Mouse (Mus musculus) testis, adult 2 months (tissue): ENCODE measurements around the gene Ppp1r12c.

Source experiments
- CTCF ChIP-seq: fragments of 200-500 bp; IDR thresholded peaks from 2 replicates; pipeline ENCODE4 v1.5.1; 2012; ENCODE audit warnings: low read depth, mild to moderate bottlenecking, inconsistent platforms, low read length, moderate library complexity; ENCODE audit not compliant: control insufficient read depth, insufficient read depth, insufficient replicate concordance
- POLR2A ChIP-seq: fragments of 200-500 bp; IDR thresholded peaks from 2 replicates; pipeline ENCODE4 v1.6.1; 2012; ENCODE audit warnings: low read depth, mild to moderate bottlenecking, inconsistent platforms, low read length, moderate library complexity; ENCODE audit not compliant: control insufficient read depth

DNA sequence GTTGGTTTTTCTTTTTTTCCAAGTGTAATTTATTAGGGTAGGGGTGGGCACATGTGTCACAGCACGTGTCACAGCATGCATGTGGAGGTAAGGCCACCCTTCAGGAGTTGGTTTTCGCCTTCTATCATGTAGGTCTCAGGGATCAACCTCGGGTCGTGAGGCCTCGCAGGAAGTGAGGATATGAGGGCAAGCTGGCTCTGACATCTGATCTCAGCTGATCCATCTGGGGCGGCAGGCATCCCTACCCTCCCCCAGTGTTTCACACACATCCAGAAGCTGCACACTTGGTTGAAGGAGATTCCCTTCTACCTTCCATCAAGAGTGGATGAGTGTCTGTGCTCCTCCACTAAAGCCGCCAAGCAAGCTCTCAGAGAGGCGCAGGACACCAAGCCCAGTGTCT is 69.5 kb downstream of the Ppp1r12c start:
- TF ChIP-seq CTCF, result no peak
- no peak for TF ChIP-seq POLR2A
